Mouse (Mus musculus): Measurements from ENCODE around the gene Lst1.

Gene Lst1

GRCm38 (mm10) chr17:35158850-35159593, 29.2 kb downstream of the Lst1 start:
- no peak for DNase-seq (ENCODE audit: low spot score)

- DNase-seq (ENCODE audit: low spot score): peak; percentile 32
These were observed 30.5 kb downstream of the Lst1 start for GRCm38 (mm10) chr17:35157661-35158175.

- no peak for DNase-seq (ENCODE audit: low spot score)
These were observed 31.0 kb downstream of the Lst1 start for GRCm38 (mm10) chr17:35157254-35157653.

- DNase-seq (ENCODE audit: low spot score): no peak
These were observed 31.6 kb downstream of the Lst1 start for GRCm38 (mm10) chr17:35156461-35157200.

GRCm38 (mm10) chr17:35155451-35155850, 32.8 kb downstream of the Lst1 start:
- no peak for DNase-seq (ENCODE audit: low spot score)

GRCm38 (mm10) chr17:35154616-35155015, 33.6 kb downstream of the Lst1 start:
- DNase-seq (ENCODE audit: low spot score): no peak

GRCm38 (mm10) chr17:35153931-35154330, 34.3 kb downstream of the Lst1 start:
- no peak for DNase-seq (ENCODE audit: low spot score)

GRCm38 (mm10) chr17:35153077-35153476, 35.2 kb downstream of the Lst1 start:
- DNase-seq (ENCODE audit: low spot score): no peak

GRCm38 (mm10) chr17:35152121-35152520, 36.1 kb downstream of the Lst1 start:
- no peak for DNase-seq (ENCODE audit: low spot score)

GRCm38 (mm10) chr17:35147922-35148639, 40.2 kb downstream of the Lst1 start:
- DNase-seq (ENCODE audit: low spot score): no peak

GRCm38 (mm10) chr17:35147348-35147747, 40.9 kb downstream of the Lst1 start:
- DNase-seq (ENCODE audit: low spot score): no peak

- no peak for DNase-seq (ENCODE audit: low spot score)
These were observed 42.1 kb downstream of the Lst1 start for GRCm38 (mm10) chr17:35146139-35146538.

- DNase-seq (ENCODE audit: low spot score): no peak
These were observed 46.3 kb downstream of the Lst1 start for GRCm38 (mm10) chr17:35141971-35142370.

- DNase-seq (ENCODE audit: low spot score): no peak
These were observed 47.7 kb downstream of the Lst1 start for GRCm38 (mm10) chr17:35140490-35140996.

- DNase-seq (ENCODE audit: low spot score): no peak
These were observed 49.0 kb downstream of the Lst1 start for GRCm38 (mm10) chr17:35139269-35139668.

- no peak for DNase-seq (ENCODE audit: low spot score)
These were observed 52.5 kb downstream of the Lst1 start for GRCm38 (mm10) chr17:35135591-35136320.
